Mouse (Mus musculus) spleen, adult 18-20 months (tissue): ENCODE results near the gene Rp2.

Experiments
- DNase-seq, 2 experiments: peaks; one replicate each; pipeline ENCODE4 v3.0.0; 2022; ENCODE audit warnings: mixed read lengths in 2 of 2

Rp2 gene

GRCm38 (mm10) chrX:20425140-20425838 lies 61.0 kb downstream of the Rp2 start, which contains the start of gene Jade3:
Gene Jade3 (plus strand): TSS chrX:20425688.
- peak; percentile 59 to 63 for DNase-seq

- peak; percentile 21 to 34 for DNase-seq
Observed at GRCm38 (mm10) chrX:20425839-20426449, 61.7 kb downstream of the Rp2 start.
